Mouse (Mus musculus): Measurements from ENCODE around the gene Zfhx3.
A peak's percentile ranks its signal among the peaks of the same experiment; 100 is the strongest.

Gene Zfhx3

DNA sequence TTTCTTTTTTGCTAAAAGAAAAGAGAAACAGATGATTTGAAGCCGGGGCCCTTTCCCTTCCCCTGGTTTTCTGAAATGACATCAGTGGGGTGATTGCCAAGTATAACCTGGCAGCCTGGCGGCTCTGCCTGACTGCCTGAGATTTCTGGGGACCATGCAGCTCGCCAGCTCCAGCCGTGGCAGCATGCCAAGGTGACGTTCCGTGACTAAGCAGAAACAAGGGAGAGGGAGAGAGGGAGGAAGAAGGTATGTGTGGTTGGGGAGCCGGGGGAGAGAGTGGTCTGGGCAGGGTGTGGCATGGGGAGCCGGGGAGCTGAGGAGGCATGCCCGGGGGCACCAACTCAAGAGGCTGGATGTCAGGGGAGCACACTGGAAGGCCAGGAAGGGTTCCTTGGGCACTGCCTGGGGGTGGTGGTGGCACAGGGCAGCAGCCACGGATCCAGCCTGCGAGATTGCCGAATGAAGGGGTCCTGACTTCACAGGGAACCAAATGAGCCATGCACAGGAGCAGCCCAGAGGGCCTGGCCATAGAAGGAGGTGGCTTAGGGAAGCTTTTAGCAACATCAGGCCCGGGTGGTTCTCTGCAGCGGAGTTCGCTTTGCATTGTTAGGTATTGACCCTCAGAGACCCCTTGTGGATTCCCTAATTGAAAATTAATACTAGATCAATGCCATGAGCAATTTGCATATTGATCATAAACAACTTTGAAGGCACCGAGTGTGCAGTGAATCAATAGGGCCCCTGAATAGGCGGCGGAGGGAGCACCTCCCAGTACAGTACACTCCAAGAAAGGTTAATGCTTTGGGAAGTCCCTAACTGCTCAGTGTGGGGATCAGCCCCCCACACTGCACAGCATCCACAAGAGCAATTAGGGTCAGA, 954.3 kb downstream of the Zfhx3 start:
- DNase-seq (ENCODE audit: low spot score) = peak; percentile 85

DNA sequence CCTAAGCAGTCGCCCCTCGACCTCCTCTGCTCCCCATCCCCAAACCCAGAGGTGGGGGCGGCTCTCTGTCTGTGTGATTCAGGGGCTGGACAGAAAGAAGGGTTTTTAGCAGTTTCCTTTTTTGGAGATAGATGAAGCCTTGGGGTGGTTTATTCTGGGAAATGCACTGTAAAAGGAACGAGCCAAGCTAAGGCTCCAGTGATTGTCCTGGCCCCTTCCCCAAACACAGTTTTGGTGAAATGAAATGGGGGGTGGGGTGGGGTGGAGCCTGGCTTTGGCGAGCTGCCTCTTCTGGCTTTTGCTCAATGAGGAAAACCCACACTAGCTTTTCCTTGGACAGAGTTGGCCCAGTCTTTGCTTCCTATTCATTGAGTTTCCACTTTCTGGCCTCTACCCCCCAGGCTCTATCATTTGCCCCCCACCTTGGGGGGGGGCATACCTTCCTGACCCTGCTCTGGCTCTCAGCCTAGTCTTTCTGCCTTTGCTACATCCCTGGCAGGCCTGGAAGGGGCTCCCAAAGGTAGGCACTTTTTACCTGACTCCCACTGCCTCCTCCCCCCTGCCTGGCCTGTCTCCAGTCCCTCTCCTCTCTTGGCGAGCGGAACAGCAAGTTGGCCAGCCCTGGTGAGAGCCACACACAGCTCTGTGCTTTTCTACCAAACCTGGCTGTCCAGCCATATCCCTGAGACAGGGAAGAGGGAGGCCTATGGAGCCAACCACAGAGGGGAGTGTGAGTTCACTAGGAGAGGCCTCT, 955.1 kb downstream of the Zfhx3 start:
- DNase-seq (ENCODE audit: low spot score) = no peak

- DNase-seq (ENCODE audit: low spot score) = no peak
These were observed 956.9 kb downstream of the Zfhx3 start for GRCm38 (mm10) chr8:108899251-108899771.

DNA sequence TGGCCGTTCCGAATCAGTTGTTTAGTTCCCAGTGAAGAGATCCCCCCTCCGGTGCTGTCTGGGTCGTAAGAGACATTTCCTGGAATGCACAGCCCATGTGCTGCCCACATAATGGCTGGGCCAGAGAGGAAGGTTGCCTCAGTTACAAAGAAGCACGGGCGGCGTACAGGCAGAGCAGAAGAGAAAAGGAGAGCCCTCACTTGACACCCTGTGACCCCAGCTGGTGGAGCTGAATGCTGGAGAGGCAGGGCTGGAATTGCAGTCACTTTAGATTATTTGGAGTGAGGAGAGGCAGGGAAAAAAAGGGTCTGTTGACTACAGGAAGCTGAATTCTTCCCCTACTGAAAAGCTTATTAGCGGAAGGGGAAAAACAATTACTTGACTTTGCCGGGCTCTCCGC, 958.1 kb downstream of the Zfhx3 start:
- no peak for DNase-seq (ENCODE audit: low spot score)

DNA sequence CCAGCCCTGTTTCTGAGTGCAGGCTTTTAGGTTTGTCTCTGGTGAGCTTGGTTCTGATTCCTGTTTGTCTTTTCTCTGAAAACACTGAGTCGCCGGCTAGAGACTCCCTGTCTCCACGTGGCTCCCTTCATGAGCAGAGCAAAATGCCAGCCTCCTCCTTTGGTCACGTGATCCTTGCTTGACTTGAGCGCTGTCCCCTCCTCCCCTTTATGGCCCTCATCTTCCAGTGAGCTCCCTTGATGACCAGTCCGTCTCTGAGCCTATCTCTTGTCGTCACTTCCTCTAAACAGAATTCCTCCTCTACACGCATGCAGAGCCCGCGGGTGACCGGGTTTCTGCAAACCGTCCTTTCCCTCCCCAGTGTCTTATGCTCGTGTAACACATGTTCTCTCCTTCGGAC, 958.8 kb downstream of the Zfhx3 start:
- DNase-seq (ENCODE audit: low spot score) = no peak

GRCm38 (mm10) chr8:108903550-108903949, 961.1 kb downstream of the Zfhx3 start:
- no peak for DNase-seq (ENCODE audit: low spot score)

DNA sequence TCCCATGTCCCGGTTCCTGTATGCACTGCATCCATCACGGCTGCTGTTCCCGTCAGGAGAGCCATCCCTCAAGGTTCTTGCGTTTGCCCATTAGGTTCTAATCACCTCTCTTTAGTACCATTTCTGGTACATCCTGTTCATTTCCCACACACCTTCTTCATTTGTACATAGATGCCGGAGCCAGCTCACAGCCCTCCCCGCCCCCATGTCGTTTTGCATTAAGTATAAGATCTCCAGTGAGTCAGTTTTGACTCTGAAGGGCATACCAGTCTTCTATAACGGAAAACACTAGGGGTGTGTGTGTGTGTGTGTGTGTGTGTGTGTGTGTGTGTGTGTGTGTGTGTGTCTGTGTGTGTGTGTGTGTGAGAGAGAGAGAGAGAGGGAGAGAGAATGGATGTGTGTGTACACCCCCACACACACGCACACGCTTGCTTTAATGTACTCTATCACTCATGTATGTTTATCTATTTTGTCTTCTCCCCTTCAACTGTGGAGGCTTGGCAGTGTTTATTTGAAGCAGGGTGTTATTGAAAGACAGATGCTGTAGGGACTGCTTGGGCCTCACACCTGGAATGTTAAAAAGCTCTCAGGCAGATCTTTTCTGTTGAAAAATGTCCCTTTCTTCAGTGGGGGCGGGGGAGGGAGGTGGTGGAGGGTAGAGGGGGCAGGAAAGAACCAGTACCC, 962.0 kb downstream of the Zfhx3 start:
- DNase-seq (ENCODE audit: low spot score) = no peak

DNA sequence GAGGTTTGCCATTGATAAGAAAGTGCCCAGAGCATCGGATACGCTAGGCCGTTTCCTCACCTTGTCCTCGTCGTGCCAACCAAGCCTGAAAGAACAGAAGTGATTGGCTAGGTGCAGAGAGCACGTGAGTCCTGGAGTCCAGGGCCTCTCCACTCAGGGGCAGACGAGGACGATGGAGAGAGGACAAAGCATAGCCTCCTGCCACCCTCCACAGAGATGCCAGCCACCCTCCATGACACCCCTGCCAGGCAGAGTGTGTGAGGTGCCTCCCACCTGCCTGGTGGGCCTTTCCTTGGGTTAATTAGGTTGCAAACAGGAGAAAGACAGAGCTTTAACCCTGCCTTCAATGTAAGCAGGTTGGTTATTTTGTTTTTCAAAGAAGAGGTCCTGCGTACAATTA, 965.6 kb downstream of the Zfhx3 start:
- DNase-seq (ENCODE audit: low spot score) = no peak

- no peak for DNase-seq (ENCODE audit: low spot score)
These were observed 966.1 kb downstream of the Zfhx3 start for GRCm38 (mm10) chr8:108908540-108908939.

- DNase-seq (ENCODE audit: low spot score) = no peak
These were observed 966.6 kb downstream of the Zfhx3 start for GRCm38 (mm10) chr8:108909035-108909434.

DNA sequence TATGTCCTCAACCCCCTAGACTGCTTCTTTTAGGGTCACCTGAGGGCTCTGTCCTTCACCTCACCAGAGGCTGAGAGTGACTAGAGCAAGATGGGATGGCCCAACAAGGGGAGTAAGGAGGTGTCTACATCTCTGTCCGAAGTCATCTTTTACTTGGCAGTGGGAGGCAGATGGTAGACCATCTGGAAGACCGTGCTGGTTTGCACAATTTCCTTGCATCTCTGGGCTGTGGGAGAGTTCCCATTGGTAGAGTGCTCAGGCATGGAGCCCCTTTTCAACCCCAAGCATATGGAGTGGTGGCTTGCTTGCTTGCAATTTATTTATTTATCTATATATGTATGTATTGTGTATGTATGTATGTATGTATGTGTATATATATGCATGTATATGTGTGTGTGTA, 967.0 kb downstream of the Zfhx3 start:
- no peak for DNase-seq (ENCODE audit: low spot score)

- no peak for DNase-seq (ENCODE audit: low spot score)
These were observed 968.4 kb downstream of the Zfhx3 start for GRCm38 (mm10) chr8:108910843-108911242.

- DNase-seq (ENCODE audit: low spot score) = peak; percentile 93
These were observed 969.1 kb downstream of the Zfhx3 start for GRCm38 (mm10) chr8:108911511-108911910.

- no peak for DNase-seq (ENCODE audit: low spot score)
These were observed 970.6 kb downstream of the Zfhx3 start for GRCm38 (mm10) chr8:108912998-108913397.

DNA sequence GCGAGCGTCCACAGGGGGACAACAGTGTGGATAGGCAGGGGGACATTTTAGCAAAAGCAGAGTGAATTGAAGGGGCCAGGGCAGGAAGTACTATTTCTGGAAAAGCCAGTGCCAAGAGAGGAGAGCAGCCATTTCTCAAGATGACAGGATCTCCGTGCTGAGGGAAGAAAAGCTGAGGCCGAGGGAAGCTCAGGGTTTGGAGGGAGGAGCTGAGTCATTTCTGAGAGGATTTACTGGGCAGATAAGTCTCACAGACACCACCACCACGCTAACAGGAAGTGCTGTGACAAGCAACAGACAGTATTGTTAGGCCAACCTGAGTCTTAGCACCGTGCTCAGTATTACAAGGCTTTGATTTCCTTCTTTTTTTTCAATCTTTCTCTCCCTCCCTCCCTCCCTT, 973.0 kb downstream of the Zfhx3 start:
- DNase-seq (ENCODE audit: low spot score) = no peak

DNA sequence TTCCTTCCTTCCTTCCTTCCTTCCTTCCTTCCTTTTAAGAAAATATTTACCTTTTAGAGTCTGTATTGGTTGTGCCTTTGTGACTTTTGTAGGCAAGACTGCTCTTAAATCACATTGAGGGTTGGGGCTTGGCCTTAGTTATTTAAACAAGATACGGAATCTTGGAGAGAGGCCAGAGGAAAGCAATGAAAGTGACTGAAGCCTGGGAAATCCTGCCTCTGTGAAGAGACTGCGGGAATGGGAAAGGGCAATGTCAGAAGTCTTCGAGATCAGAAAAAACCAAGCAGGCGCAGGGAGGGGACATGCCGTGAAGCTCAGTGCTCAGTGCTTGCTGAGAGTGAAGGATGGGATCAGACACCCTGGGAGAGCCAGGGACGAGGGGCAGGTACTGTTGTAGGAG, 973.4 kb downstream of the Zfhx3 start:
- DNase-seq (ENCODE audit: low spot score) = no peak

GRCm38 (mm10) chr8:108920151-108920550, 977.7 kb downstream of the Zfhx3 start:
- DNase-seq (ENCODE audit: low spot score) = no peak

DNA sequence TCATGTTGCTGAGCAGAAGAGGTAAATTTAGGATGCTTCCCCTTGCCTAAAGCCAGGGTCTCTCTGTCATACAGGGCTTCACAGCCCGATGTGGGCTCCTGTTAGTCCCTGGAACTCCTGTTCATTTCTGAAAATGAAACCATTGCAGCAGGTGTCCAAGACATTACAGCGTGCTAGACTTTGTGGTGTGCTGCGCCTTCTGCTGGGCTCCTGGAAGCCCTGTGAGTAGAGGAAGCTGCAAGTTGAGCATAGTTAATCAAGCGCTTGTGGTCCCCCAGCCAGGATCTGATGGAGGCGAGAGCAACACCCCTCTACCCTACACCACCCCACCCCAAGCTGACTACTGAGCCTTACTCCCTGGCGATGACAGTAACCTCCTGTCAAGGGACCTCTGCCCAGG, 980.7 kb downstream of the Zfhx3 start:
- DNase-seq (ENCODE audit: low spot score) = no peak

GRCm38 (mm10) chr8:108924526-108924925, 982.1 kb downstream of the Zfhx3 start:
- DNase-seq (ENCODE audit: low spot score) = no peak

DNA sequence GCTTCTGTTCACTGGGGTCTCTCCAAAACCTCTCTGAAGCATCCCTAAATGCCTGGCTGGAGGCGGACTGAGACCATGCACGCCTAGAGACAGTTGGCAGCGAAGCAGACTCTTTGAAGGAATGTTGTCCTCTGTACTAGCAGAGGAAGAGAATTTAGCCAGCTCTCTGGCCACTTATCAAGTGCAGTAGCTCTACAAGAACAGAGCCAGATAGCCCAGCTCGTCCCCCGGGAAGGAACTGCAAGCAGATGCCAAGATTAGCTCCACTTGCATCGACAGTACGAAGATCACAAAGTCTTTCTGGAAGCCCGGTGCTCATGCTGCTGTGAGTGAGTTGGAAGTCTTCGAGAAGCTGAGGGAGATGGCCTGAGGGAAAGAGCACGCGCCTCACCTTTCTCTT, 983.7 kb downstream of the Zfhx3 start:
- no peak for DNase-seq (ENCODE audit: low spot score)

GRCm38 (mm10) chr8:108930635-108931034, 988.2 kb downstream of the Zfhx3 start:
- DNase-seq (ENCODE audit: low spot score) = no peak

DNA sequence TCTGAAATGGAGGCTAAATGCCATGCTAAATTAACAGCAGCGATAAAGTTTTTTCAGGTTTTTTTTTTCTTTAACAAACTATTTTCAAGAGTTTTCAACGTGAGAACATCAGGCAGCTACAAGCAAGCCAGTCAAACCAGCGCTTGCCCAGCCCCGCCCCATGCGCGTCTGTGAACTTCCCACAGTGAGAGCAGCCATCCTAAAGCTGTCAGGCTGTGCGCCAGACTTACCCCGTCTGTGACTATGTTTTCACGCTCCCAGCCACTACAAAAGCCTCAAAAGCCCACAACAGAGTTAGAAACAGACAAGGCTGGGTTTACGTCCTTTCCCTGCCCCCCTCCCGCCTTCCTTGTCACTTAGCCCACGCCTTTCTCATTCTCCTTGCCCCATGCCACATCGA, 989.4 kb downstream of the Zfhx3 start:
- no peak for DNase-seq (ENCODE audit: low spot score)

GRCm38 (mm10) chr8:108932729-108933128, 990.3 kb downstream of the Zfhx3 start:
- DNase-seq (ENCODE audit: low spot score) = no peak
